Mouse (Mus musculus): Measurements from ENCODE around the gene Eif2d.
"Not testable (repeated sequence)": the region's sequence is repeated elsewhere in the genome, so short reads cannot be mapped to it uniquely, and the experiment has no call there.

The Eif2d gene

DNA sequence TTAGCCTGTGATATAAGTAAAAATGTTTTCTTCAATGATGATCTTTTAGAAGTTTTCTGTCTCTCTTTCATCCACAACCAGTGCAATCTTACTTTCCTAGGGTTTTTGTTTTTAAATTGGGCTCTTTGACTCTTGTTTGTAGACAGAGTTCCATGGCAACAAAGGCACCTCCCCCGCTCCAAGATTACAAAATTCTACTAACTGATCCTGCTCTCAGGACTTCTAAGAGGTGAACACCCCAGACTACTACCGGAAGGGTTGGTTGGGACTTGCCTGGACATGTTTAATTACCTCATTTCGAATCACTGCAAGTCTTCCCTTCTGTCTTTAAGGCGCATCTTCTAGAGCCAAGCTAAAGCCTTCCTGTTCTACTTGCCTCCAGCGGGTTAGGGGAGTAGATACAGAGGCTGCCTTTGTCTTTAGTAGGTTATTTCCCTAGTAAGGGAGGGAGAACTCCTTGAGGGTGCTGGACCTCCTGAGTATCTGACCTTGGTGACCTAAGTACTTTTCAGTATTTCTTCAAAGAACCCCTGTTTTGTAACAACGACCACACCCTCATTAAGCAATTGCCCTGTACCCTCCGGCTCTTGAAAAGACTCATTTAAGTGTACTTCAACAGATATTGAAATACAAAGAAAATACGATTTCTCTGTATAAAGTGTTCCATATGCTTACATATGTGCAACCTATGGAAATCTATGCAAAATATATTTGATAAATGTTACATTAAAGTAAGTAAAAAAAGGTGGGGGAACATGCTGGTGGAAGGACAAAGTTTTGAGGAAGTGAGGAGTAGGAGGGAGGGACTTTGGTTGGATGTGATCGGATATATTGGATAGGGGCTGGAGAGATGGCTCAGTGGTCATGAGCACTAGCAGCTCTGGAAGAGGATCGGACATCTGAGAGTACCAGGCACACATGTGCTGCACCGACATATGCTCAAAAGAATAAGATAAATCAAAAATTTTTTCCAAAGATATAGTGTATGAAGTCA, 13.6 kb upstream of the Eif2d start:
- peak; percentile 76 for DNase-seq (ENCODE audit: low read depth, low spot score)

DNA sequence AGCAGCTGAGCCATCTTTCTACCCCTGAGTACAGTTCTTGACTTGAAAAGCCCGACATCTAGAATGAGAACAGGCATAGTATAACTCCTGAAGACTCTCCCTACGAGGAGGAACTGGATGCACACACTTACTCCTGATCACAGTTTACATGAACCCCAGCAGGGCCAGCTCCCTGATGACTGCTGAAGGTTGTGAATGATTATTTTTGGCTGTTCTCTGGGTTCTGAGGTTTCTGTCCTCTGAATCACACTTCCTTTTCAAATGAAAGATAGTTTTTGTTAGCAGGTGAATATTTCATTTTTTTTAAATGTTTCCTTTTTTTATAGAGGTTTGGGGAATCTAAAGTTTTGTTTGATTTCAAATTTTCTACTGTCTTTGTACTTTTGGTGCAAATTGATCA, 11.5 kb upstream of the Eif2d start:
- peak; percentile 56 for DNase-seq (ENCODE audit: low read depth, low spot score)

DNA sequence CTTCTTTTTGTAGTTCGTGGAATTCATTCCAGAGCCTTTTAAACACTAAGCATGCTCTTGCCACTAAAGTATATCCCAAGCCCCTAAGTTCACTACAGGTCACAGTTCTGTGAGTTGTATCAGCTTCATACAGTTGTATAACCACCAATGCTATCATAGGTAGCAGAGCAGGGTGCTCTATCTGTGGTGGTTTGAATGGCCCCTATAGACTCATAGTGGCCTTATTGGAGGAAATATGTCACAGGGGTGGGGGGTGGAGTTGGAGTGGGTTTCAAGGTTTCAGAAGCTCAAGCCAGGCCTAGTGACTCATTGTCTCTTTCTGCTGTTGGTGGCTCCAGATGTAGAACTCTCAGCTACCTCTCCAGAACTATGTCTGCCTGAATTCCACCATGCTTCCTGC, 10.5 kb upstream of the Eif2d start:
- DNase-seq (ENCODE audit: low read depth, low spot score): no peak

GRCm38 (mm10) chr1:131145222-131145621, 7.8 kb upstream of the Eif2d start:
- not testable (repeated sequence) for DNase-seq (ENCODE audit: low read depth, low spot score)

DNA sequence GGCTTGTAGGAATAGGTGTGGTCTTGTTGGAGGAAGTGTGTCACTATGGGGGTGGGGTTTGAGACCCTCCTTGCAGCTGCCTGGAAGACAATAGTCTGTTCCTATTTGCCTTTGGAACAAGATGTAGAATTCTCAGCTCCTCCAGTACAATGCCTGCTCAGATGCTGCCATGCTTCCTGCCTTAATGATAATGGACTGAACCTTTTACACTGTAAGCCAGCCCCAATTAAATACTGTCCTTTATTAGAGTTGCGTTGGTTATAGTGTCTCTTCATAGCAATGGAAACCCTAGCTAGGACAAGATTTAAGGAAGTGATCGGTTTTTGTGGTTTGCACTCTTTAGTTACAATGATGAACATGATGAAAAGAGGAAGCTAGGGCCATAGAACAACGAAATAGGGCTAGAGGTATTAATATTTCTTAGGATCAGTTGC, 6.8 kb upstream of the Eif2d start:
- DNase-seq (ENCODE audit: low read depth, low spot score): no peak

DNA sequence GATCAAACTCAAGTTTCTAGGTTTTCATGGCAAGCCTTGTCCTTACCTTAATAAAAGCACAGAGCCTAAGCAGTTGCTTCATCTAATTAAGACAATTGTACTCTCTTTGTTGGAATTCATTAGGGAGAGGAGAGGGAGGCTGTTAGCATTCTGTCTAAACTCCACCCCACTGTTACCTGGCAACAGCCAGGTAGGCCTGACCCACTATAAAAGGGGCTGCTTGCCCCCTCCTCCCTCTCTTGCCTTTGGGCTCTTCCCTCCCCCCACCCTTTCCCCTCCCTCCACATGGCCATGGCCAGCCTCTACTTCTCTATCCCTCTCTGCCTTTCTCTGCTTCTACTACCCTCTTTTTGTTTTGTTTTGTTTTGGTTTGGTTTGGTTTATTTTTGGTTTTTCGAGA, 3.5 kb upstream of the Eif2d start:
- DNase-seq (ENCODE audit: low read depth, low spot score): no peak

DNA sequence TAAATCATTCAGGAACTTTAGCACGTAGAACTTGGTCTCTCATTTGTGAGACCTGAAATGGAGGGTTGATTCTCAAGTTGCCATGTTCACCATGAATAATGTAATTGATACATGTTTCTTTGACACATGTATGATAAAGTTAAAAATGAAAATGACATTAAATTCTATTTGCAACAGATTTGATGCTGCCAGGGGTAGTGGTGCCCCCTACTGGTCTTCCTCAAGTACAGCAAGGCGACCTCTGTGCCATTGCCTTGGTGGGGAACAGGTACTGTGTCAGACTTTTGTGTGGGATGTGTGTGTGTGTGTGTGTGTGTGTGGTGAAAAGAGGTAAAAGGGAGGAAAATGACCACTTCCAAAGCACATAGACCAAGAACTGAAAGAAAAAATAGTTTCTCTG, 2.5 kb downstream of the Eif2d start:
- peak; percentile 70 for DNase-seq (ENCODE audit: low read depth, low spot score)

GRCm38 (mm10) chr1:131159573-131160327, 6.8 kb downstream of the Eif2d start:
- DNase-seq (ENCODE audit: low read depth, low spot score): not testable (repeated sequence)

DNA sequence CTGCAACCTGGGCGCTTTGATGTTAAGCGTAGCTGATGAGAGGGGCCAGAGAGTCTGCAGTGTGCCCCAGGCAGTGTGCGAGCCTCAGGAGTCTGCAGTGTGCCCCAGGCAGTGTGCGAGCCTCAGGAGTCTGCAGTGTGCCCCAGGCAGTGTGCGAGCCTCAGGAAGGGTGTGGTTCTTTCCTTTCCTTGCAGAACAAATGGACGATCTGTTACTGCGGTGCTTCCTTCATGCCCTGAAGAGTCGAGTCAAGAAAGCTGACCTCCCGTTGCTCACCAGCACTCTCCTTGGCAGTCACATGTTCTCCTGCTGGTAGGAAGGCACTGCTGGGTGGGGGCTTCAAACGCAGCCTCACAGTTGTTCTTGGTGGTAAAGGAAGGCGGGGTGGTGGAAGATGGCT, 8.1 kb downstream of the Eif2d start:
- DNase-seq (ENCODE audit: low read depth, low spot score): no peak

- DNase-seq (ENCODE audit: low read depth, low spot score): no peak
Observed at GRCm38 (mm10) chr1:131164427-131164826, 11.4 kb downstream of the Eif2d start.

DNA sequence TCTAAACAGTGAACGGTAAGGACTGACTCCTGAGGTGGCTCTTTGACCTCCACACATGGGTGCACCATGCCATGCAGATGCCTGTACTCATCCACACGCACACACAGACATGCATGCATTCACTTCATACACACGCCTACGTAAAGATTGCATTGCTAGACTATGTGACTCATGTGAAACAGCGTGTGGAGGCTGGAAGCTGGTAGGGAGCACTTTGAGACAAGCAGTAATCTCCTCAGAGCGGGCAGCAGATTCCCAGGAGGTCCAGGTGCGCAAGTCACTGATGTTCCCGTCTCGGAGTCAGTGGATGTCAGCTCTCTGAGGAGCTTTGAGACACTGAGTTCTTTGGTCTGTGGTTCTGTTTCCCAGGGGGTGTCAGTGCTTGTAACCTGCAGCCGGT, 14.6 kb downstream of the Eif2d start:
- no peak for DNase-seq (ENCODE audit: low read depth, low spot score)

- DNase-seq (ENCODE audit: low read depth, low spot score): no peak
Observed at GRCm38 (mm10) chr1:131173001-131173400, 20.0 kb downstream of the Eif2d start.

GRCm38 (mm10) chr1:131173809-131174208, 20.8 kb downstream of the Eif2d start:
- DNase-seq (ENCODE audit: low read depth, low spot score): no peak

DNA sequence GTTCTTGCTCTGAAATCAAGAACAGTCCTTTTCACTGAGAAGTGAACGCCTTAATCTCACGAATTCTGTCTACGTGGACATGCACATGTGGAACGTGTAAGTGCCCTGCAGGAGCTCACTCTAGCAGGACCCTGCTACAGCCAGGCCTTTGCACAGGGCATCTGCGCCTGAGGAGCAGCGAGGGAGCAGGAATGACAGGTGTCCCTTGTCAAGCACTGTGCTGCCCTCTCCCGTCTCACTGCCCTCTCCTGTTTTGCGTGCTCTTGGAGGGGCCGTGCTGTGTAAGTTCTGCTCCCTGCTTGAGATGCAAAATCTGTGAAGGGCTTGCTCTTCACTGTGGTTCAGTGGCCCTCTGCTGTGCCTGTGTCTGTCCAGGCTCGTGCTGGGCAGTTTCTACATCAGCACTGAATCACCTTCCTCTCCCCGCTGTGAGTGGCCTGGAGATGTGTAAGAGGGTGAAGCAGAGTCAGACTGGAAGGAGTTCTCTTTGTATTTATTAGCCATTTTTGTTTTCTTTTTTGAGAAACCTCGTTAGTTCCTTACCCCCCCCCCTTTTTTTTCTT, 21.4 kb downstream of the Eif2d start:
- no peak for DNase-seq (ENCODE audit: low read depth, low spot score)

GRCm38 (mm10) chr1:131175189-131175588, 22.2 kb downstream of the Eif2d start:
- no peak for DNase-seq (ENCODE audit: low read depth, low spot score)

DNA sequence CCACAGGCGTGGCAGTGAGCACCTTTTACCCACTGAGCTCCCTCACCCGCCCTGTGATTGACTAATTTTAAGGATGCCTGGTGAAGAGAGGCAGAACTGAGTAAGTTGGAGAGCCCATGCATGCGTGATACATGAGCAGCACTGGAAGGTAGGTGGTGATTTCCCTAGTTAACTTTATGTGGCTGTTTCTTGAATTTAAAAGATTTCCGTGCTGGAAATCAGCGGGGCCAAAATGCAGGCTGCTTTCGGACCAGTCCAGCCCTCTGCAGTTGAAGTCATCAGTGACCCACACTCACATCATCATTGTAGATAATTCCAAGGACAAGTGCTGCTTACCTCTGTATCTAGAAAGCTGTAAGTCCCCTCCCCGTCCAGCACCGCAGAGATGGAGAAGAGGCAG, 22.8 kb downstream of the Eif2d start:
- DNase-seq (ENCODE audit: low read depth, low spot score): no peak

DNA sequence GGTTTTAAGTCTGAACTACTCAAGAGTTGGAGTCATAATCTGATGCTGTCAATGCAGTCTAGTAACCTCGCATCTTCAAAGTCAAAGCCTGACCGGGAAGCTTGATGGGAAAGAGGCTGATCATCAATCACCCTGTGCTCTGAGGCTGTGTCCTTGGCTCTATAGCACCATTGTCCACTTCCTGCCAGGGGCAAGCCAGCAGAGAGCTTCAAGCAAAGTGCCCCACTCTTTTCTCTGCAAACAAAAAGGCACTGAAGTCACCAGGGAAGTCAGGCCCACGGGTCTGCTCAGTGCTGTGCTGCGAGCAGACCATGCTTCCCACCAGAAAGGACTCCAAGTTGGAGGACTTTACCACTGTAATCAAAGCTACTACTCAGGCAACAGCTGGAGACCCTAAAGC, 24.3 kb downstream of the Eif2d start:
- no peak for DNase-seq (ENCODE audit: low read depth, low spot score)

DNA sequence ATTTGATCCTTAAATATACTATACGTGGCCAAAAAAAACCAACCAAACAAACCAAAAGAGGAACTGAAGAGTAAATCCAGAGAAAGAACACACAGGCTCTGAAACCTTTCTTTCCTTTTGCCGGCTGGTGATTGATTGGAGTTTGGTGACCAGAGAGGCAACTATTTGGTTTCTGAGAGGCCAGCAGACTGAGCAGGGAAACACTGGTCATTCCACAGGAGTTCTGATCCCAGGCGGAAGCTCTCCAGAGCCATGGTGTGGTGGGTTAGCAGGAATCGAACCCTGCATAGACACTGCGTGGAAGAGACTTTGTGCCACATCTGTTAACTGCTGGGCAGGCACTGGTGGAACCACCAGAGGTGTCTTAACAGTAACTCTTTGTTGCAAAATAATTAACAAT, 25.1 kb downstream of the Eif2d start:
- no peak for DNase-seq (ENCODE audit: low read depth, low spot score)

DNA sequence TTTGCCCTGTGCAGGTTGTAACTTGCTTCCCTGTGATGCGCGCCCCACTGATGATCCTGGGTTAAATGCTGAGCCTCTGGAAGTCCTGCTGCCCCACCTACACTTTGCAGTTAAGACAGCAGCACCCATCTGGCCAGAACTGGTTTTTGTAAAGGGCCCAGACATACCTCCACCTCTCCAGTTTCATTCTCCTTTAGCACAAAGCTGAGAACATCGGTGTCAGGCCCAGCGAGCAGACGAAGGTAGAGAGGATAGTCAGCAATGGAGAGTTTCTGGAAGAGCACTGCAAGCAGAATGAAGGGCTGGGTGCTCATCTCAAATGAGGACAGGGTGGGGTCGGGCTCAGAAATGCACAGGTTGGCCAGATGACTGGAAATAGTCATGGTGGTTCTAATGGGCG, 27.4 kb downstream of the Eif2d start:
- no peak for DNase-seq (ENCODE audit: low read depth, low spot score)

DNA sequence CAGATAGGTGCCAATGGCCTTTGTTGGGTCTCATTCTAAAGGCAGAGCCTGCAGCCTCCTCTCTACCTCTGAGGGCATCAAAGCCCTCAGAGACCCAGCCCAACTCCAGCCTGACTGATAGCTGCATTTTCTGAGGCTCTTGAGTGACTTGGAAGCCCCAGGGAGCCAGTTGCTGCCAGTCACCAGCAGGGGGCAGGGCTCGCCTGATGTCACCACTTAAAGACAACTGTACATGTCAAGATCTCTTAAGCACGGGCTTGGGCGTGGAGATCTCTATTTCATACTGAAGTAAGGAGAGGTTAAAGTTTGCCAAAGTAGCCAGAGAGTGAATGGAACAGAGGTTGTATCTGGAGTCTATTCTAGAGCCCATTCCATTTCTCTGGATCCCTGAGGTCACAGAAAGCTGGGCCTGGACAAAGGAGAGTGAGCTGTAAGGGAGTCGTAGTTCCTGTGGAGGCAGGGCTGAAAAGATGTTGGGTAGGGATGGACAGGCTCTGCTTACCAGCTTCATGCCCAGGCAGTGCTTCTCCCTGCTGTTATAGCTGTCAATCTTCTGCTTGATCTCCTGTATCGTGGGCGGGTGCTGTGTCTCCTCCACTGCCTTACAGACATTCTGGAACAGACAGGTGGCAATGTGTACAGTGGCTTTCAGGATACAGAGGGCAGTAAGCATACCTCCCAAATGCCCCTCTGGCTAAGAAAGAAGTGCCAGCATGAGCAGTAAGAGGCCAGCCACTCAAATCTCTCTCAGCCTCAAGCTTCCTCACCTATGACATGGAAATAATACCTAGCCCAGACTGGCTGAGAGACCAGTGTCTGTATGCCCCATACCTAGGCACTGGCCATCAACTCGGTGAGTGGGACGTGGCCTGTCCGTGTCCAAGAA, 28.9 kb downstream of the Eif2d start:
- peak; percentile 88 for DNase-seq (ENCODE audit: low read depth, low spot score)

- no peak for DNase-seq (ENCODE audit: low read depth, low spot score)
Observed at GRCm38 (mm10) chr1:131183201-131183600, 30.2 kb downstream of the Eif2d start.
